Mouse (Mus musculus): ENCODE measurements around the gene Glyctk. TPM values are rescaled to one million over a fixed set of nuclear protein-coding genes. Genes with fewer than 3 reads are reported as not detected.
A peak's percentile ranks its signal among the peaks of the same experiment; 100 is the strongest.

The Glyctk gene
- total RNA-seq, 1 experiment, result 3.2 TPM

DNA sequence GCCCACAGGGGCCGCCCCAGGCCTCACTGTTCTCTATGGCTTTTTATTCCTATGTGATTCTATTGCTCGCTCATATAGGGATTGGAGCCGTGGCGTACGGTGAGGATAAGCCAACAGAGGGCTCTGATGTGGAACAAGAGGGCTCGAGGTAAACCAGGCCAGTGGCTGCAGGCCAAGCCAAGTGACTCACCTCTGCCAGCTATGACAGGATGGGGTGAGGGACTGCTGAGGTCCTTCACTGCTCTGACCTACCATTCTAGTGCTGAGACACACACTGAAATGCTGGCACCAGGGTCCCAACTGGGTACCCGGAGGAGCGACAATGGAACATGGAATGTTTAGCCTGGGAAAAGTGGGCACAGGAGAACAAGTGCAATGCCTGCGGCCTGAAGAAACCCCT, 3.8 kb downstream of the Glyctk start:
- Histone ChIP-seq H3K9ac (ENCODE audit: insufficient read depth, low read depth, low read length, poor library complexity, severe bottlenecking) (no peak overlapping the region), H3K36me3 (ENCODE audit: control insufficient read depth, insufficient read depth, low read length, poor library complexity, severe bottlenecking) (no peaks in the 10 kb centered on the region), H3K27ac (ENCODE audit: insufficient read depth, low read depth, low read length, poor library complexity, severe bottlenecking) (no peak overlapping the region), H3K4me3 (ENCODE audit: insufficient read depth in 1 of 2, low read depth in 1 of 2, low read length in 2 of 2, poor library complexity in 1 of 2, severe bottlenecking in 1 of 2) (no peak overlapping the region), H3K9me3 (ENCODE audit: control insufficient read depth, insufficient read depth, low read depth, low read length) (no peaks in the 10 kb centered on the region), H3K4me1 (ENCODE audit: control insufficient read depth in 2 of 2, insufficient read depth in 2 of 2, low read length in 2 of 2, poor library complexity in 1 of 2) (peaks cover 3 to 14% of the 10 kb centered on the region in 2 experiments; a peak in 2 of 4 replicates)
- in situ Hi-C loops (cut with MboI; ENCODE audit: low sequenced_read_pairs in 2 of 2, unreplicated experiment in 2 of 2), result no loop called here
- TF ChIP-seq ZC3H11A (IDR thresholded peaks at IDR 0.05; ENCODE audit: borderline replicate concordance, low read depth, low read length) (no peak), MAFK (IDR thresholded peaks at IDR 0.05; ENCODE audit: insufficient read depth, low read depth, low read length) (no peak), CHD2 (IDR thresholded peaks at IDR 0.05; ENCODE audit: low read depth, low read length) (no peak), ZNF384 (IDR thresholded peaks at IDR 0.05; ENCODE audit: low read depth, low read length) (no peak)
- no peak for DNase-seq (ENCODE audit: low read depth, low spot score)

DNA sequence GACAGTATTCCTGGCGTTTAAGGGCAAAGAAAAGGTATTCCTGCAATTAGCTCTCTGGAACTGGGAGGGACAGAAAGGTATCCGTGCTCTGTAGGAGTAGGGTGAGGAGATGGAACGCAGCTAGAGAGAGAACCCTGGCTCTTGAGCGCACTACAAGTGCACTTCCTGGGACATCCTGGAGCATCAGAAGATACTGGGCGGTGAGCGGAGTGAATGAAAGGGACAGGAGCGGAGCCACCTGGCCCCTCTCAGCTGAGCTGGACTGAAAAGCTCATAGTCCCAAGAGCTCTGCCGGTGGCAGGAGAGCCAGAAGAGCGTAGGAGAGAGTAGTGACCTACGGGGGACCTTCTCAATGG, 8.6 kb downstream of the Glyctk start:
- in situ Hi-C loops (cut with MboI; ENCODE audit: low sequenced_read_pairs in 2 of 2, unreplicated experiment in 2 of 2), result no loop called here
- no peak overlapping the region for H3K27ac ChIP-seq (ENCODE audit: insufficient read depth, low read depth, low read length, poor library complexity, severe bottlenecking)

DNA sequence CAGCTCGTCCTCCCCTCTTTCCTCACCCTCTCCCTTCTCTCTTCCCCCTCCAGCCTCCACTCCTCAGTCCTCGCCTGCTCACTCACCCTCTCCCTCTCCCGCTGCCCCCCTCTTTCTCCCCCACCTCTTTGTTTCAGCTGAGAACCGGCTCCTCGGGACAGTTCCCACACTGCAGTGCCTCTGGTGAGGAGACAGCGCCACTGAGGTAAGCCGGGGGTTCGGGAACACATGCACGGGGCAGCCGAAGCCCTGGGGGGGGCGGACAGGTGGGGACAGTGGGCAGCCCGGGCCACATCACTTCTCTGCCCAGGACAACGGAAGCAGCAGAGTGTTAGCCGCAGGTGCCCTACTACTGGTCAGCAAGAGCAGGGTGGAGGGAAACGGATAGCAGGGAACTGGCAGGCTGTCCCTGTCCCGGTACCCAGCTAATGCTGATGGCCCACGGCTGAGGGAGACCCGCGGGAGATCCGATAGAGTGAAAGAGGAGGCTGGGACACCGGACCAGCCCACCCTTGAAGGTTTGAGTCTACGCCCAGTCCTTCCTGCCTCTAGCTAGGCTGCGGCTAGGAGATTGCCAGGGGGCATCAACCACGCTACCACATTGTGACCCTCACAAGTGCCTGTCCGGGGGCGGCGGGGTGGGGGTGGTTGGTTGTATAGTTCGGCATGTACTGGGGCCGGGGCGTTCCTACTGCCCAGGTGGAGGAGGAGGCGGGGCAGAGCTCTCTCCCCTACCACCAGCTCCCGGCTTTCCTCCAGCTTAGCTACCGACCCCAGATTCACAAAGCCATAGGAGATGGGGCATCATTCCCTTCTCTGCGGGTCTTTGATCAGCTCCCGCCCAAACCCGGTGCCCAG, 9.2 kb downstream of the Glyctk start:
- TF ChIP-seq CHD2 (IDR thresholded peaks at IDR 0.05; ENCODE audit: low read depth, low read length) (no peak), ZC3H11A (IDR thresholded peaks at IDR 0.05; ENCODE audit: borderline replicate concordance, low read depth, low read length) (no peak), ZNF384 (IDR thresholded peaks at IDR 0.05; ENCODE audit: low read depth, low read length) (no peak), HCFC1 (IDR thresholded peaks at IDR 0.05; ENCODE audit: borderline replicate concordance, insufficient read depth, low read length) (no peak), MAFK (IDR thresholded peaks at IDR 0.05; ENCODE audit: insufficient read depth, low read depth, low read length) (no peak)
- in situ Hi-C loops (cut with MboI; ENCODE audit: low sequenced_read_pairs in 2 of 2, unreplicated experiment in 2 of 2), result no loop called here

More for the DNA sequence above, 8.6 kb downstream of the Glyctk start:
- H3K4me1 ChIP-seq (ENCODE audit: control insufficient read depth in 2 of 2, insufficient read depth in 2 of 2, low read length in 2 of 2, poor library complexity in 1 of 2), result peaks cover 0 to 19% of the 10 kb centered on the region in 2 experiments; a peak in 2 of 4 replicates
- no peak for DNase-seq (ENCODE audit: low read depth, low spot score)
- no peaks in the 10 kb centered on the region for H3K36me3 ChIP-seq (ENCODE audit: control insufficient read depth, insufficient read depth, low read length, poor library complexity, severe bottlenecking)
- H3K9ac ChIP-seq (ENCODE audit: insufficient read depth, low read depth, low read length, poor library complexity, severe bottlenecking), result no peak overlapping the region
- TF ChIP-seq CHD2 (IDR thresholded peaks at IDR 0.05; ENCODE audit: low read depth, low read length) (no peak), ZNF384 (IDR thresholded peaks at IDR 0.05; ENCODE audit: low read depth, low read length) (no peak), HCFC1 (IDR thresholded peaks at IDR 0.05; ENCODE audit: borderline replicate concordance, insufficient read depth, low read length) (no peak), MAFK (IDR thresholded peaks at IDR 0.05; ENCODE audit: insufficient read depth, low read depth, low read length) (no peak), ZC3H11A (IDR thresholded peaks at IDR 0.05; ENCODE audit: borderline replicate concordance, low read depth, low read length) (no peak)
- peak overlapping the region; percentile 36 to 39; a peak in 2 of 4 replicates for H3K4me3 ChIP-seq (ENCODE audit: insufficient read depth in 1 of 2, low read depth in 1 of 2, low read length in 2 of 2, poor library complexity in 1 of 2, severe bottlenecking in 1 of 2)
- H3K9me3 ChIP-seq (ENCODE audit: control insufficient read depth, insufficient read depth, low read depth, low read length), result no peaks in the 10 kb centered on the region

DNA sequence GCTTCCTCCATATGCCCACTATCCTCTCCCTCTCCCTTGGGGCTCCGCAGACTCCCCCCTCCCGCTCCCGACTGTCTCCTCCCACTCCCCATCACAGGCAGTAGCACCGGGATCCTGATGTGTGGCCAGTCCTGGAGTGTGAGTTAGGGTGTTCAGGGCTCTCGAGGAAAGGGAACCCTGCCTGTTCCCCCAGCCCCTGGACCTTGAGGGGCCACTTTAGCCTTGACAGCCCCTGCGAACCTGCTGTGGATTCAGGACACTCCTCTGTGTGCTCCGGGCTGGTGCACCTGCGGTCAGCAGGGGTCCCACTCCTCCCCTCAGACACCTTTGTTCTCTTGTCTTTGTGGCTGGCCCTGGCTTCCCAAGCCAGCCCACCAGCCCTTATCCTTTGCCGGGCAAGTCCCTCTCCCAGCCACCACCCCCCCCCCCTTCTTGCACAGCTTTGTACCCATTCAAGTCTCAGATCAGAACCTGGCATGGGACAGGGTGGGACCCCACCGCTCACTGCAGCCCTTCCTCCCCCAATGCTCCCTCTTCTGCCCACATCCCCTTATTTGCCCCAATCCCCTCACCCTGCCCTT, 10.0 kb downstream of the Glyctk start:
- Histone ChIP-seq H3K4me1 (ENCODE audit: control insufficient read depth in 2 of 2, insufficient read depth in 2 of 2, low read length in 2 of 2, poor library complexity in 1 of 2) (peaks cover 0 to 19% of the 10 kb centered on the region in 2 experiments; a peak in 2 of 4 replicates), H3K36me3 (ENCODE audit: control insufficient read depth, insufficient read depth, low read length, poor library complexity, severe bottlenecking) (no peaks in the 10 kb centered on the region), H3K4me3 (ENCODE audit: insufficient read depth in 1 of 2, low read depth in 1 of 2, low read length in 2 of 2, poor library complexity in 1 of 2, severe bottlenecking in 1 of 2) (peak overlapping the region; percentile 5 to 39; a peak in 2 of 4 replicates), H3K27ac (ENCODE audit: insufficient read depth, low read depth, low read length, poor library complexity, severe bottlenecking) (no peak overlapping the region), H3K9me3 (ENCODE audit: control insufficient read depth, insufficient read depth, low read depth, low read length) (no peaks in the 10 kb centered on the region), H3K9ac (ENCODE audit: insufficient read depth, low read depth, low read length, poor library complexity, severe bottlenecking) (no peak overlapping the region)
- TF ChIP-seq CHD2 (IDR thresholded peaks at IDR 0.05; ENCODE audit: low read depth, low read length) (no peak), ZC3H11A (IDR thresholded peaks at IDR 0.05; ENCODE audit: borderline replicate concordance, low read depth, low read length) (no peak), ZNF384 (IDR thresholded peaks at IDR 0.05; ENCODE audit: low read depth, low read length) (no peak), MAFK (IDR thresholded peaks at IDR 0.05; ENCODE audit: insufficient read depth, low read depth, low read length) (no peak), HCFC1 (IDR thresholded peaks at IDR 0.05; ENCODE audit: borderline replicate concordance, insufficient read depth, low read length) (no peak)
- in situ Hi-C loops (cut with MboI; ENCODE audit: low sequenced_read_pairs in 2 of 2, unreplicated experiment in 2 of 2), result no loop called here
- no peak for DNase-seq (ENCODE audit: low read depth, low spot score)

More for the DNA sequence above, 9.2 kb downstream of the Glyctk start:
- DNase-seq (ENCODE audit: low read depth, low spot score), result no peak
- H3K36me3 ChIP-seq (ENCODE audit: control insufficient read depth, insufficient read depth, low read length, poor library complexity, severe bottlenecking), result no peaks in the 10 kb centered on the region
- H3K27ac ChIP-seq (ENCODE audit: insufficient read depth, low read depth, low read length, poor library complexity, severe bottlenecking), result no peak overlapping the region
- H3K9ac ChIP-seq (ENCODE audit: insufficient read depth, low read depth, low read length, poor library complexity, severe bottlenecking), result peak overlapping the region; percentile 26
- peak overlapping the region; percentile 36 to 39; a peak in 2 of 4 replicates for H3K4me3 ChIP-seq (ENCODE audit: insufficient read depth in 1 of 2, low read depth in 1 of 2, low read length in 2 of 2, poor library complexity in 1 of 2, severe bottlenecking in 1 of 2)
- no peaks in the 10 kb centered on the region for H3K9me3 ChIP-seq (ENCODE audit: control insufficient read depth, insufficient read depth, low read depth, low read length)
- peaks cover 0 to 19% of the 10 kb centered on the region in 2 experiments; a peak in 2 of 4 replicates for H3K4me1 ChIP-seq (ENCODE audit: control insufficient read depth in 2 of 2, insufficient read depth in 2 of 2, low read length in 2 of 2, poor library complexity in 1 of 2)

Measured in ES-E14 (cell line).